Mouse (Mus musculus): ENCODE measurements around the gene Ctns. TPM values are rescaled to one million over a fixed set of nuclear protein-coding genes. Genes with fewer than 3 reads are reported as not detected.

Gene Ctns
- polyA plus RNA-seq (2012; rRNA removed) = 22.7 and 24.8 TPM in 2 replicates

DNA sequence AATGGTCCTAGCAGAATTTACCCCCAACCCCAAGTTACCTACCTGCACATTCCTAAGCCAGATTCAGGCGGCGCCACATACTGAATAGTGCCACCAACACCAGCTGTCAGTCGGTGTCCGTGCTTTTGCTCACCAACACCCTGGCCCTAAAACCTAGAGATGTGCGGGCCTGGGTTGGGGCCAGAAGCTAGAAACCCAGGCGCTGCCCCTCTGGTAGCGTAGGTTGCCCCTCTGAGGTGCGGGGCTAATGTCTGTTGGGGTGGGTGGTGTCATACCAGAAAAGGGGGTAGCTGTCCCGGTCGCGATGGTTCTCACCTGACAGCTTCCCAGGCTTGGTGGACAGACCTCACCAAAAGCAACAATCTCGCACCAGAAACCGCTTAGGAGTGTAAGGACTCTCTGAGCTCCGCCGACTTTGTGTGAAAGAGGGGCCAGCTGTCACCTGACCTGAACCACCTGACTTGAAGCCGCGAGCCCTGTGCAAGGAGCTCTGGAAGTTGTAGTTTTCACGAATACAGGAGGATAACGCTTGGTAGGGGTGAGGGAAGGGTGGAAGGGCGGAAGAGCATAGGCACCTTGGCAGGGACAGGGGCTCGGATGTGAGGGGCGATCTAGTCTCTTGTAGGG is at the start of gene Ctns:
Ctns (minus strand) TSS at position 440 of the 627 bp plus-strand sequence.

DNA sequence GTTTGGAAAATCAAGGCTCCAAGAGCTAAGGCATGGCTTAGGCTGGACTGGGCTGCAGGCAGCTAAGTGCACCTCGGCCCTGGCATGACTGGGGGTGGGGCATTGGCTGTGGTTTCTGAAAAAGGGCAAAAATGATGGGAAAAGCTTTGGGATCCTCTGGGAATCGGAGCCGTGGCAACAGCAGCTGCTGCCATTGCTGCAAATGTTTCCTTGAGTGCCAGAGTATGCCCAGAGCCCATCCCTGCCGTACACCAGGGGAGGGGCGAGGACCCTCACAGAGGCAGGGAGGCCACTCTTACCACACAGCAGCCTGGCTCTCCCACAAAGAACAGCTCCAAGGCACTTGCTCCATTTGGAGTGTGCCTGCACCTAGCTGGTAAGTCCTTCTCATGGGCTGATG is 35.1 kb upstream of the Ctns start, which contains the start of gene Trpv1:
Trpv1 (plus strand) TSS at position 301 of the 400 bp plus-strand sequence.

DNA sequence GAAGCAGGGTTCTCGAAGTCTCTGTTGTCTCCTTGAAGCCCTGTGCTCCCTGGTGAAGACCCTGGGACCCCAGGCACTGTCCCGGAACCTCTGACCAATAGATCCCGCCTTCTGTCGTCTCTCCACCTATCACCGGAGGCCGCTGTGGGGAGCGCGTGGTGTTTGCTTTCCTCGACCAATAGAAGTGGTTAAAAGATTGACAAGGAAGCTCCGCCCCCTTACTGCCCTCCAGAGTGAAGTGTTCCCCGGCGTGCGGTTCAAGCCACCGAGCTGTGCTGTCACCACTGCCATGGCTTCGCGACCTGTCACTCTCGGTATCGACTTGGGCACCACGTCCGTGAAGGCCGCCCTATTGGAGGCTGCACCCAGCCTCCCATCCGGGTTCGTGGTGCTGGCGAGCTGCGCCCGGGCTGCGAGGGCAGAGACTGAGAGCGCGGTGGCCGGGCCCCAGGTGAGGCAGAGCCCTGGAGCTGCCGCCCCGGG is 429 bp upstream of the Ctns start, which contains the start of gene Shpk:
Shpk (plus strand) TSS at position 231 of the 483 bp plus-strand sequence.

DNA sequence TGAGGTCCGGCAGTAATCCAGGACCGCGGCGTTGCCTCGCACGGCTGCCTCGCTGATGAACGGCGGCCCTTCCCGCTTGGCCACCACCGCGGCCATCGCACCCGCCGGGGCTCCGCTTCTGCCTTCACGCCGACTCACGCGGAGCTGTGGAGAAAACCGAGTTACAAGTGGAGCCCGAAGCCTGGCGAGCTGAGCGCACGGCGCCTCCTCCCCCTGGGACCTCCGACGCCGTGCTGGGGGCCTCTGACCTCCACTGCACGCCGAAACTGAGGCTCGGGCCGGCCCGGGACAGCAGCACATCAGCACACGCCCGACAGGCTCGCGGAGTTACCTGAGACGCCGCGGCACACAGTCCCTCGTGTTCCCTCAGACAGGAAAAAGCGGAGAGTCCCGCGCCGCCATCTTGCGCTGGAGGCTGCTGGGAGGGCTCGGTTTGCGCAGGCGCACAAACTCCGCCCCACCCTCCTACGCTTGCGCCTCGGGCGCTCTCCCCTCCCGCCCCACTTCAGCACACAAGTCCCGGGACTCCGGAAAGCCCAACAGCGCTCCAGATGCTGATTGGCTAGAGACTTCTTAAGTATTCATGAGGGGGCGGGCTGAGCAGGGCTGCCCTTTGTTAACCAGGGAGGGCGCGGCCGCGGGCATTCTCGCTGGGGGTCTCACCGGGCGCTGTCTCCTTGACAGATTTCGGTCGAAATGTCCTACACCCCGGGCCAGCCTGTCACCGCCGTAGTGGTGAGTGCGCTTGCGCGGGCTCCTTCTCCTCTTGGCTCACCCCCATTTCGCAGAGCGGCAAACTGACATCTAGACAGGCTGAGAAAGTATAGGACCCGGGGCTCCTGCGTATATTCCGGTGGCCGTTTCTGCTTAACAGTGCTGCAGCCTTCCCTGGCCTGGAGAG is 22.0 kb downstream of the Ctns start, which contains the start of the genes Emc6 and Tax1bp3:
Emc6 (minus strand) TSS at position 430 of the 901 bp plus-strand sequence.
Tax1bp3 (plus strand) TSS at position 476 of the 901 bp plus-strand sequence.

DNA sequence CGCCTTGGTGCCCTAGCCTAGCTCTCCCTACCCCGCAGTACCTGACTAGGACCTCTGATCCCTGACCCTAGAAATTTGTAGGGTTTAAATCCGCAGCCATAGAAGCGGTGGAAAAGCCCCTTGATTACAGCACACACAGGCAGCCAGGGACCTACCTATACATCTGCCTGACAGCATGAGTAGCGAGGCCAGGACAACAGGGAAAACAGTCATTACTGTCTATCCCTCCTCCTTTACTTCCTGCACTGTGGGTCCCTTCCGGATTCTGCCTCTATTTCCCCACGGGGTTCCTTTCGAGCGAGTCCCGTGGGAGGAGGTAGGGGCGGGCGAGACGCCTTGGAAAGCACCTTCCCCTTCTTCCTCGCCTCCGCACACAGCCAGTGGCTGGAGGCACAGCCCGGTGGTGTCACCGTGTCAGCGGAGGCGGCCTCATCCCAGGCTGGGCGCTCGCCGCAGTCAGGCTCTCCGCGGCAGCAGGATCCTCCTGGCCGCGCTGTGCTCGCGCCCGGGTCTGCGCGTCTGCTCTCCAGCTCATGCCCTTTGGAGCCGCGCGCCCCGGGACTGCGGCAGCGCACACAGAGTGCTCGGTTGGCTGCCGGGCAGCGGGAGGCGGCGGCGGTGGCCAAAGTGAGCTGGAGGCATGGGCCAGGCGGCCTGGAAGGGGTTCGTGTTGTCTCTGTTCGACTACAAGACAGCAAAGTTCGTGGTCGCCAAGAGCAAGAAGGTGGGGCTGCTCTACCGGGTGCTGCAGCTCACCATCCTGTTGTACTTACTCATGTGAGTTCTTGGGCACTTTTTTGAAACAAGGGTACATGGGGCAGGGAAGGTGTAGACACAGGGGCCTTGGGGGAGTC is 38.7 kb downstream of the Ctns start, which contains the start of gene P2rx5:
P2rx5 (plus strand) TSS at position 465 of the 854 bp plus-strand sequence.

DNA sequence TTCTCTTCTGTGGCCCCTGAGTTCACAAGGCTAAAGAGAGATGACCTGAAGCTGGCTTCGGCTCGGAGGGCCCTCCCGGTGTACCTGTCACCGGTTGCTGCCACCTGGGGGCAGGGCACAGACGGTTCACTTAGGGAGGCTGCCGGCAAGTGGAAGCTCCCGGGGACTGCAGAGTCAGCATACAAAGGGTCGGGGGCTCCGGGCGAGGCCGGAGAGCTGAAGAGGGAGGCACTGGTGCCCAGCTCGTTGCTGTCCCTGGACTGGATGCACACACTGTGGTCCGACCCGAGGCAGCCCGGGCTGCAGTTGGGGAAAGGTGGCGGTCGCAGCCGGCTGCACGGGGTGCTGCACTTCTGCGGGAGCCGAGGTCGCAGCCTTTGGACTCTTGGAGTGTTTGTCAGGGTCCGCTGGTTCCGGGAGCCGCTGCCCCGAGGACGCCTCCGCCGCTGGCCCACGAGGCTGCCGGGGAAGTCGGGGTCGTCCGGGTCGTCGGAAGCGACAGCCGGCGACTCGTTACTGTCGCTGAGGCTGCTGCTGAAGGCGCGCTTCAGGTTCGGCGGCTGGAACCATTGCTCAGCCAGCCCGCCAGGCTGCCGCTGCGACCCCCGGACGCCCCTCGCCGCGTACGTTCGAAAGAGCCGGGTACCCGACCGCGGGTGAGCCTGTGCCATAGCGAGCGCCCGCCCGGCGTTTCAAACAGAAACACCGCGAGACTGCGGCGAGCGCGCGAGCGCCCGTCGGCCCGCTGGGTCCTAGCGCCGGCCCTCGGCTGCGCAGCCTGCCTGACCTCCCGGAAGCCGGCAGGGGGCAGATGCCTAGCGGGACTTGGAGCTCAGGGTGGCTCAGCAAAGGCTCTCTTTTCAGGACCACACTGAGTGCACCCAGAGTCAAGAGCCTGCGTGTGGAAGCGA is 61.0 kb downstream of the Ctns start, which contains the start of gene Haspin:
Haspin (minus strand) TSS at position 704 of the 911 bp plus-strand sequence.

Other genes with a start within 250 kb of the Ctns start
- gene Atp2a3, start 237.9 kb downstream of the Ctns start, polyA plus RNA-seq (2012; rRNA removed) = 1.2 and 1.8 TPM in 2 replicates
- gene P2rx1, start 199.9 kb downstream of the Ctns start, polyA plus RNA-seq (2012; rRNA removed) = 0.36 and 0.37 TPM in 2 replicates
- 18.1 and 18.8 TPM in 2 replicates for gene Camkk1, start 180.0 kb downstream of the Ctns start, polyA plus RNA-seq (2012; rRNA removed)
- gene Ncbp3, start 151.3 kb downstream of the Ctns start, polyA plus RNA-seq (2012; rRNA removed) = 7.7 and 7.8 TPM in 2 replicates
- 0.09 and 0.15 TPM in 2 replicates for gene Itgae, start 108.5 kb downstream of the Ctns start, polyA plus RNA-seq (2012; rRNA removed)
- gene Haspin, start 60.7 kb downstream of the Ctns start, polyA plus RNA-seq (2012; rRNA removed) = 2.8 and 3.5 TPM in 2 replicates
- 0.66 and 0.79 TPM in 2 replicates for gene P2rx5, start 38.6 kb downstream of the Ctns start, polyA plus RNA-seq (2012; rRNA removed)
- 74.7 and 81.5 TPM in 2 replicates for gene Emc6, start 22.0 kb downstream of the Ctns start, polyA plus RNA-seq (2012; rRNA removed)
- gene Tax1bp3, start 22.0 kb downstream of the Ctns start, polyA plus RNA-seq (2012; rRNA removed) = 87.3 and 87.6 TPM in 2 replicates
- 1.7 and 2.3 TPM in 2 replicates for gene Shpk, start 418 bp upstream of the Ctns start, polyA plus RNA-seq (2012; rRNA removed)
- 0.58 and 1.4 TPM in 2 replicates for gene Trpv1, start 35.2 kb upstream of the Ctns start, polyA plus RNA-seq (2012; rRNA removed)
- 0.14 and 0.25 TPM in 2 replicates for gene Trpv3, start 68.3 kb upstream of the Ctns start, polyA plus RNA-seq (2012; rRNA removed)
- gene Aspa, start 130.6 kb upstream of the Ctns start, polyA plus RNA-seq (2012; rRNA removed) = 0.92 and 1.2 TPM in 2 replicates
- gene Gm49340, start 130.7 kb upstream of the Ctns start, polyA plus RNA-seq (2012; rRNA removed) = not detected in 2 replicates
- 0.13 TPM in 1 of 2 replicates, not detected in the other for gene Spata22, start 130.7 kb upstream of the Ctns start, polyA plus RNA-seq (2012; rRNA removed)
- gene Olfr20, start 151.7 kb upstream of the Ctns start, polyA plus RNA-seq (2012; rRNA removed) = not detected in 2 replicates
- not detected in 2 replicates for gene Olfr376, start 172.2 kb upstream of the Ctns start, polyA plus RNA-seq (2012; rRNA removed)
- gene Olfr1, start 200.6 kb upstream of the Ctns start, polyA plus RNA-seq (2012; rRNA removed) = not detected in 2 replicates
- gene Olfr378, start 229.4 kb upstream of the Ctns start, polyA plus RNA-seq (2012; rRNA removed) = not detected in 2 replicates